Mouse (Mus musculus): ENCODE data around the gene Snhg11. TPM values are rescaled to one million over a fixed set of nuclear protein-coding genes. Genes with fewer than 3 reads are reported as not detected.

Snhg11 gene
- total and polyA plus RNA-seq, 3 experiments = 0.06 TPM; not detected in 2

- TF ChIP-seq ETS1 (IDR thresholded peaks at IDR 0.05; ENCODE audit: low read depth, low read length) (no peak), NELFE (IDR thresholded peaks at IDR 0.05; ENCODE audit: low read depth, low read length) (peak; percentile 96), JUND (IDR thresholded peaks at IDR 0.05; ENCODE audit: low read depth, low read length) (no peak), CHD2 (IDR thresholded peaks at IDR 0.05; ENCODE audit: low read length) (no peak)
Measured at GRCm38 (mm10) chr2:158360873-158361677, 14.4 kb upstream of the Snhg11 start (continued).

GRCm38 (mm10) chr2:158361678-158362320 lies 13.6 kb upstream of the Snhg11 start:
- H3K9ac ChIP-seq (ENCODE audit: control insufficient read depth, low read depth, low read length, poor library complexity, severe bottlenecking) = peak overlapping the region; percentile 67
- TF ChIP-seq E2F4 (IDR thresholded peaks at IDR 0.05; ENCODE audit: borderline replicate concordance, low read depth, low read length) (no peak), MAX (IDR thresholded peaks at IDR 0.05; ENCODE audit: low read length) (no peak), MAZ (IDR thresholded peaks at IDR 0.05; ENCODE audit: low read depth, low read length) (no peak; the same call in 1 of the 2 replicates), CHD1 (IDR thresholded peaks at IDR 0.05; ENCODE audit: low read depth, low read length) (0 out of 2 replicates have a peak, but pooled peaks have one; percentile 11), ZNF384 (IDR thresholded peaks at IDR 0.05; ENCODE audit: low read depth, low read length) (no peak), BHLHE40 (IDR thresholded peaks at IDR 0.05; ENCODE audit: borderline replicate concordance, low read depth, low read length) (no peak), UBTF (IDR thresholded peaks at IDR 0.05; ENCODE audit: borderline replicate concordance, insufficient read depth, low read depth, low read length) (no peak), EP300 (IDR thresholded peaks at IDR 0.05; ENCODE audit: low read depth in 1 of 2, low read length in 2 of 2) (0 out of 4 replicates have a peak, but pooled peaks of 1 of the 2 experiments have one; percentile 4), USF2 (IDR thresholded peaks at IDR 0.05; ENCODE audit: borderline replicate concordance in 1 of 2, insufficient read depth in 1 of 2, low read depth in 1 of 2, low read length in 2 of 2) (no peak), ZC3H11A (IDR thresholded peaks at IDR 0.05; ENCODE audit: low read depth, low read length) (no peak), CTCF (IDR thresholded peaks at IDR 0.05 in 2 of 3, conservative IDR thresholded peaks at IDR 0.05 in 1 of 3; ENCODE audit: control insufficient read depth in 1 of 3, insufficient read depth in 1 of 3, low read depth in 2 of 3, low read length in 3 of 3, poor library complexity in 1 of 3, severe bottlenecking in 1 of 3) (peak in 2 of 3 experiments; percentile 3 to 58; a peak in 4 of 6 replicates), POLR2A (IDR thresholded peaks at IDR 0.05; ENCODE audit: control insufficient read depth in 1 of 2, insufficient read depth in 1 of 2, low read depth in 1 of 2, low read length in 2 of 2, poor library complexity in 1 of 2) (peak in 1 of 2 experiments; percentile 24; a peak in 1 of 4 replicates), RAD21 (IDR thresholded peaks at IDR 0.05; ENCODE audit: low read depth, low read length) (peak; percentile 32), GABPA (IDR thresholded peaks at IDR 0.05; ENCODE audit: low read depth, low read length) (no peak), SMC3 (IDR thresholded peaks at IDR 0.05; ENCODE audit: low read depth, low read length) (peak; percentile 26; the same call in 1 of the 2 replicates), CHD2 (IDR thresholded peaks at IDR 0.05; ENCODE audit: low read length) (no peak), TAL1 (IDR thresholded peaks at IDR 0.05; ENCODE audit: low read length) (no peak)
- H3K4me3 ChIP-seq (ENCODE audit: control insufficient read depth in 1 of 2, insufficient read depth in 1 of 2, low read depth in 2 of 2, low read length in 2 of 2) = peak overlapping the region; percentile 37 to 46

More at GRCm38 (mm10) chr2:158361678-158362320, 13.6 kb upstream of the Snhg11 start:
- Histone ChIP-seq H3K79me2 (ENCODE audit: control insufficient read depth, insufficient read depth, low read length, poor library complexity) (peaks cover 34% of the 10 kb centered on the region), H3K36me3 (ENCODE audit: control insufficient read depth in 1 of 2, insufficient read depth in 2 of 2, low read length in 2 of 2) (peaks cover 16 to 23% of the 10 kb centered on the region in 2 experiments), H3K9me3 (replicated peaks; ENCODE audit: insufficient read depth, low read length) (no peaks in the 10 kb centered on the region), H3K4me1 (ENCODE audit: control insufficient read depth in 1 of 2, insufficient read depth in 2 of 2, low read length in 2 of 2) (peaks cover 0 to 20% of the 10 kb centered on the region in 2 experiments; a peak in 3 of 4 replicates), H3K27me3 (ENCODE audit: control insufficient read depth in 1 of 2, insufficient read depth in 2 of 2, low read length in 2 of 2) (no peaks in the 10 kb centered on the region), H3K27ac (ENCODE audit: control insufficient read depth, low read depth, low read length) (peak overlapping the region; percentile 77)
- DNase-seq (ENCODE audit: low read depth, low spot score) = peak; percentile 82
